Mouse (Mus musculus) thymus, adult 2 months (tissue): ENCODE results near the gene Golph3. TPM values are rescaled to one million over a fixed set of nuclear protein-coding genes. Genes with fewer than 3 reads are reported as not detected.

ENCODE experiments used
- DNase-seq: peaks from one replicate; pipeline ENCODE4 v3.0.0; 2021
- H3K27ac ChIP-seq: fragments of 200-500 bp; 2 replicates; pipeline ENCODE4 v1.5.1; 2012; ENCODE audit warnings: low read length, control low read depth; ENCODE audit not compliant: control insufficient read depth, insufficient read depth
- H3K27me3 ChIP-seq: fragments of 200-500 bp; 2 replicates; pipeline ENCODE4 v1.6.1; 2012; ENCODE audit warnings: mild to moderate bottlenecking, low read length, moderate library complexity, mixed read lengths; ENCODE audit not compliant: control insufficient read depth, insufficient read depth
- H3K36me3 ChIP-seq: fragments of 200-500 bp; 2 replicates; pipeline ENCODE4 v1.6.1; 2012; ENCODE audit warnings: mild to moderate bottlenecking, low read length, moderate library complexity; ENCODE audit not compliant: control insufficient read depth, insufficient read depth
- H3K4me1 ChIP-seq: fragments of 200-500 bp; replicated peaks from 2 replicates; pipeline ENCODE4 v1.6.1; 2012; ENCODE audit warnings: low read length; ENCODE audit not compliant: control insufficient read depth, insufficient read depth
- H3K4me3 ChIP-seq: fragments of 200-500 bp; 2 replicates; pipeline ENCODE4 v1.5.1; 2012; ENCODE audit warnings: mild to moderate bottlenecking, low read length, control low read depth, moderate library complexity; ENCODE audit not compliant: control insufficient read depth, insufficient read depth
- CTCF ChIP-seq: fragments of 200-500 bp; IDR thresholded peaks from 2 replicates; pipeline ENCODE4 v1.5.1; 2012; ENCODE audit warnings: mild to moderate bottlenecking, control low read depth, low read length, moderate library complexity, borderline replicate concordance; ENCODE audit not compliant: control insufficient read depth, poor library complexity, insufficient read depth; ENCODE audit errors: extremely low read depth
- POLR2A ChIP-seq: fragments of 200-500 bp; IDR thresholded peaks from 2 replicates; pipeline ENCODE4 v1.6.1; 2012; ENCODE audit warnings: mild to moderate bottlenecking, low read length, control low read depth, moderate library complexity; ENCODE audit not compliant: control insufficient read depth, poor library complexity, insufficient read depth; ENCODE audit errors: extremely low read depth
- WGBS: fragments of 180-500 bp; shearing (Covaris S2); methylation state at CpG from one replicate; pipeline ENCODE4 v1.1.7; 2018; 5-methylcytosine and 5-hydroxymethylcytosine counted together
- polyA plus RNA-seq: library from polyadenylated mRNA; depleted of rRNA; stranded (reverse); fragments of >200 nt; gene quantifications from 2 replicates; pipeline ENCODE4 v1.2.3, GENCODE M21; 2012

Golph3 gene
- polyA plus RNA-seq, 1 experiment: 95.5 TPM

- no peak for DNase-seq
- H3K27ac ChIP-seq: peak overlapping the region; percentile 51; the same call in 1 of the 2 replicates
- TF ChIP-seq POLR2A (no peak), CTCF (no peak)
- H3K4me1 ChIP-seq: peaks cover 13% of the 10 kb centered on the region
- 80% methylated on average over 5 of the region's 5 CpGs for WGBS
- no peaks in the 10 kb centered on the region for H3K27me3 ChIP-seq
- no peaks in the 10 kb centered on the region for H3K36me3 ChIP-seq
- no peak overlapping the region for H3K4me3 ChIP-seq
Observed at GRCm38 (mm10) chr15:12285535-12285809, 35.8 kb upstream of the Golph3 start.

- no peak overlapping the region for H3K27ac ChIP-seq
- WGBS: 95% methylated on average over 7 of the region's 7 CpGs
- TF ChIP-seq POLR2A (no peak), CTCF (no peak)
- no peak overlapping the region for H3K4me3 ChIP-seq
- DNase-seq: no peak
- H3K36me3 ChIP-seq: no peaks in the 10 kb centered on the region
- H3K4me1 ChIP-seq: peaks cover 3% of the 10 kb centered on the region
- no peaks in the 10 kb centered on the region for H3K27me3 ChIP-seq
Observed at GRCm38 (mm10) chr15:12290330-12290729, 30.9 kb upstream of the Golph3 start.

- Histone ChIP-seq H3K4me3 (no peak overlapping the region), H3K27ac (no peak overlapping the region), H3K4me1 (peaks cover 3% of the 10 kb centered on the region; the same call in 1 of the 2 replicates), H3K27me3 (no peaks in the 10 kb centered on the region), H3K36me3 (no peaks in the 10 kb centered on the region)
- no peak for TF ChIP-seq POLR2A
- no peak for TF ChIP-seq CTCF
- no peak for DNase-seq
- 82% methylated on average over 2 of the region's 2 CpGs for WGBS
Observed at GRCm38 (mm10) chr15:12291757-12292156, 29.5 kb upstream of the Golph3 start.

- Histone ChIP-seq H3K27me3 (no peaks in the 10 kb centered on the region), H3K4me3 (no peak overlapping the region), H3K4me1 (peaks cover 3% of the 10 kb centered on the region; the same call in 1 of the 2 replicates), H3K27ac (no peak overlapping the region), H3K36me3 (no peaks in the 10 kb centered on the region)
- 33% methylated on average over 2 of the region's 2 CpGs for WGBS
- TF ChIP-seq CTCF (no peak), POLR2A (no peak)
- no peak for DNase-seq
Observed at GRCm38 (mm10) chr15:12296228-12296627, 25.0 kb upstream of the Golph3 start.

- Histone ChIP-seq H3K27ac (no peak overlapping the region), H3K4me1 (peaks cover 3% of the 10 kb centered on the region; the same call in 1 of the 2 replicates), H3K4me3 (no peak overlapping the region), H3K27me3 (no peaks in the 10 kb centered on the region), H3K36me3 (no peaks in the 10 kb centered on the region)
- DNase-seq: no peak
- TF ChIP-seq POLR2A (no peak), CTCF (no peak)
- 73% methylated on average over 7 of the region's 7 CpGs for whole genome bisulfite sequencing
Observed at GRCm38 (mm10) chr15:12298231-12298737, 23.0 kb upstream of the Golph3 start.

- H3K36me3 ChIP-seq: no peaks in the 10 kb centered on the region
- DNase-seq: no peak
- no peak overlapping the region for H3K27ac ChIP-seq
- WGBS: 72% methylated on average over 6 of the region's 6 CpGs
- TF ChIP-seq POLR2A (no peak), CTCF (no peak)
- H3K4me1 ChIP-seq: no peaks in the 10 kb centered on the region
- H3K4me3 ChIP-seq: no peak overlapping the region
- no peaks in the 10 kb centered on the region for H3K27me3 ChIP-seq
Observed at GRCm38 (mm10) chr15:12301771-12302170, 19.5 kb upstream of the Golph3 start.
